Mouse (Mus musculus) heart, embryonic 15.5 days (tissue): ENCODE data around the gene Nek1. TPM values are rescaled to one million over a fixed set of nuclear protein-coding genes. Genes with fewer than 3 reads are reported as not detected.
A peak's percentile ranks its signal among the peaks of the same experiment; 100 is the strongest.

Experiments used
- ATAC-seq: fragments of 200-750 bp; cut with Nextera tagmentation; replicated peaks from 2 replicates; pipeline ENCODE4 v1.8.0; 2017; ENCODE audit warnings: low read depth, moderate TSS enrichment; ENCODE audit not compliant: insufficient number of reproducible peaks, insufficient read depth, low FRiP score
- H3K27ac ChIP-seq: fragments of 300-500 bp; sonication (generic); 2 replicates; pipeline ENCODE4 v1.5.1; 2015; ENCODE audit warnings: mild to moderate bottlenecking, inconsistent platforms
- H3K27me3 ChIP-seq: fragments of 300-500 bp; sonication (generic); 2 replicates; pipeline ENCODE4 v1.6.1; 2015; ENCODE audit warnings: inconsistent platforms
- H3K36me3 ChIP-seq: fragments of 300-500 bp; sonication (generic); 2 replicates; pipeline ENCODE4 v1.6.1; 2015; ENCODE audit warnings: mild to moderate bottlenecking, inconsistent platforms
- H3K4me1 ChIP-seq: fragments of 300-500 bp; sonication (generic); replicated peaks from 2 replicates; pipeline ENCODE4 v1.6.1; 2015; ENCODE audit warnings: inconsistent platforms
- H3K4me2 ChIP-seq: fragments of 300-500 bp; sonication (generic); 2 replicates; pipeline ENCODE4 v1.6.1; 2015; ENCODE audit warnings: inconsistent platforms, mild to moderate bottlenecking, moderate library complexity
- H3K4me3 ChIP-seq: fragments of 300-500 bp; sonication (generic); 2 replicates; pipeline ENCODE4 v1.5.1; 2015; ENCODE audit warnings: mild to moderate bottlenecking, inconsistent platforms
- H3K9ac ChIP-seq: fragments of 300-500 bp; sonication (generic); 2 replicates; pipeline ENCODE4 v1.6.1; 2015; ENCODE audit warnings: mild to moderate bottlenecking, inconsistent platforms
- H3K9me3 ChIP-seq: fragments of 300-500 bp; sonication (generic); replicated peaks from 2 replicates; pipeline ENCODE4 v1.6.1; 2016; ENCODE audit warnings: inconsistent platforms
- WGBS: fragments of 180-500 bp; shearing (Covaris S2); methylation state at CpG from one replicate; pipeline ENCODE4 v1.1.7; 2015; ENCODE audit warnings: mixed read lengths; 5-methylcytosine and 5-hydroxymethylcytosine counted together
- polyA plus RNA-seq: library from polyadenylated mRNA; unstranded; fragments of >200 nt; fragmentation: Nextera tagmentation; extraction: Ambion mirVana; gene quantifications from 2 replicates; pipeline ENCODE4 v1.2.1, GENCODE M21; 2015

Nek1 gene
- 11.9 and 13.0 TPM in 2 replicates for polyA plus RNA-seq

DNA sequence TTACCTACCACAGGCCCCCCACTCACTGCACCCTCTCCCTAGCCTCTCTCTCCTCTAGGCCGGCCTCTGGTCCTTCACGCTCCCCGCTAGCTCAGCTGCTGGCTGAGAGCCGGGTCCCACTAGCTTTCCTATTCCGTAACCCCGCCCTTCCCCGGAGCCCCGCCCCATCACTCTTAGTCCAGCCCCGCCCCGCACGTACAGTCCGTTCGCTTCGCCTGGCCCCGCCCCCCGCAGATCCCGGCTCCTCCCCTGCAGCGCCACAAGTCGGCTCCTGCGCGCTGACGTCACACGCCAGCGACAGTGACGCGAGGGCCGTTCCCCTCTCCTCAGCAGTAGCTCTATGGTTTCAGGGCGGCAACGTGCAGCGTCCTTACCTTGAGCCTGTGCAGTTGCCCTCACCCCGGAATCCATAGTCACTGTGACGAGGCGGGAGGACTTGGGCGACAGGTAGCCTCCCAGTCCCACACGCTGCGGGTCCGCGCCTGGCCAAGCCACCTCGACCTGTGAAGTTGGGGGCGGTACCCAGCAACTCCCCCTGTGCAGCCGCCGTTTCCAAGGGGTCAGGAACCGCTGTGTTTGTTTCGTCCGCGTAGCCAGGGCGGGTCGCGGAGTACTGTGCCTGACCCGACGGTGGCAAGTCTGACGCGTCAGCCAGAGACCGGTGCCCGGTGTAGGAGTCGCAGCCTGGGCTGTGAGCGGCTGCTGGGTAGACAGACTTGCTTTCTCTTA is at the start of gene Nek1:
Gene Nek1 (plus strand): TSS at position 286 of the 729 bp plus-strand sequence.
- under 1% methylated on average over 57 of the region's 57 CpGs for WGBS
- Histone ChIP-seq H3K36me3 (no peaks in the 10 kb centered on the region), H3K27ac (peak within 1 kb of the TSS; percentile 97), H3K9me3 (no peaks in the 10 kb centered on the region), H3K4me3 (peak within 1 kb of the TSS; percentile 92), H3K4me2 (peak within 1 kb of the TSS; percentile 72), H3K4me1 (peaks cover 8% of the 10 kb centered on the region), H3K9ac (peak within 1 kb of the TSS; percentile 84), H3K27me3 (no peaks in the 10 kb centered on the region)
- peak; percentile 94 for ATAC-seq

DNA sequence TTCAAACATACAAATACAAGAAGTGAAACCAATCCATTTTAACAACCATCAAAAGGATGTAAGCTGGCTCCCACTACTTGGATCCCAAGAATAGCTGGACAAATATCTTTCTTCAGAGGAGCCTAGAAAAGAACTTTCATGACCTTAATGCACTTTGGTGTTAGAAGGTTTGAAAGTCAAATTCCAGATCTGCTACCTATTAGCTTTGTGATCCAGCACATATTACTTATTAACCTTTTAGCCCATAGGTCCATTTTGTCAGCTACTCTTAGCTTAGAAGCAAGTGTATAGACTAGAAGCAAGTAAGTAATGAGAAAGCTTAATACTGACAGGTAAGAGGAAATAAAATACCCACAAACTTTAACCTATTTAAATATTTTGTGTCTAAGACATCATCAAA is 45.5 kb upstream of the Nek1 start:
- Histone ChIP-seq H3K27ac (no peak overlapping the region), H3K4me3 (no peak overlapping the region), H3K9ac (no peak overlapping the region), H3K4me2 (no peak overlapping the region), H3K27me3 (no peaks in the 10 kb centered on the region), H3K36me3 (no peaks in the 10 kb centered on the region), H3K9me3 (no peaks in the 10 kb centered on the region), H3K4me1 (peaks cover 17% of the 10 kb centered on the region)
- no peak for ATAC-seq

DNA sequence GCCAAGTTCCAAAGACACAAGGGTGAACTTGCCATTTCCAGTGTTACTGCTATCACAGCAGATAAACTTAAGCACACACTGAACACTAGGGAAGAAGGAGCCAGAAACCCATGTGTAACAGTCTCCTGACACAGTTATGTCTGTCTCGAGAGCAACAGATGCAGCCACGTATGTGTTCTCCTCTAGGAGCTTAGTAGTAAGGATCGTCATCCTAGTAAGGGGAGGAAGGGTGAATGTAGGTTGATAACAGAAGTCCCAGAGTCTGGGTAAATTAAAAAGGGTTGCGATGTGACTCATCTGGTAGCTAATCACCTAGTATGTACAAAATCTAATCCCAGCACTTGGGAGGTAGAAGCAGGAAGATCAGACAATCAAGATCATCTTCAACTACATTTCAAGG is 43.1 kb upstream of the Nek1 start:
- Histone ChIP-seq H3K27me3 (no peaks in the 10 kb centered on the region), H3K27ac (peak overlapping the region; percentile 56), H3K36me3 (no peaks in the 10 kb centered on the region), H3K4me3 (no peak overlapping the region), H3K9me3 (no peaks in the 10 kb centered on the region), H3K4me2 (peak overlapping the region; percentile 36), H3K4me1 (peaks cover 21% of the 10 kb centered on the region), H3K9ac (peak overlapping the region; percentile 17; the same call in 1 of the 2 replicates)
- 48% methylated on average over 4 of the region's 4 CpGs for WGBS
- no peak for ATAC-seq

DNA sequence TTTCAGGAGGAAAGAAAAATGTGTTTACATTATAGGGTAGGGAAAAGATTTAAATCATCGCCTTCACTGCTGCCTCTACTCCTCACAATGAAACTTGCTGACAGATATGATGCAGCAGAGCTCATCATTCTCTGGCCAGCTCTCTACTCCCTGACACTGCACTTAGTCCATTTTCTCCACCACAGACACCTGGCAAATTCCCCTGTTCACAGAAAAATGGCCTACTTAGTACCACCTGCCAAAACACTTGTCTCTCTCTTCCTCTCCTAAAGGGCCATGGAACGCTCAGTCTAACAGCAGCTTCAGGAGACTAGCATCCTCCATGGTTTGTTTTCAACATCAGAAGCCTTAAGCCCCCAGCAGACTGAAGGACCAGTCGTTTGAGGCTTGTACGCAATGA is 41.7 kb upstream of the Nek1 start:
- 62% methylated on average over 4 of the region's 4 CpGs for whole genome bisulfite sequencing
- Histone ChIP-seq H3K9ac (no peak overlapping the region), H3K9me3 (no peaks in the 10 kb centered on the region), H3K4me3 (no peak overlapping the region), H3K4me1 (peaks cover 21% of the 10 kb centered on the region), H3K27me3 (no peaks in the 10 kb centered on the region), H3K4me2 (no peak overlapping the region), H3K27ac (no peak overlapping the region), H3K36me3 (no peaks in the 10 kb centered on the region)
- ATAC-seq: no peak

DNA sequence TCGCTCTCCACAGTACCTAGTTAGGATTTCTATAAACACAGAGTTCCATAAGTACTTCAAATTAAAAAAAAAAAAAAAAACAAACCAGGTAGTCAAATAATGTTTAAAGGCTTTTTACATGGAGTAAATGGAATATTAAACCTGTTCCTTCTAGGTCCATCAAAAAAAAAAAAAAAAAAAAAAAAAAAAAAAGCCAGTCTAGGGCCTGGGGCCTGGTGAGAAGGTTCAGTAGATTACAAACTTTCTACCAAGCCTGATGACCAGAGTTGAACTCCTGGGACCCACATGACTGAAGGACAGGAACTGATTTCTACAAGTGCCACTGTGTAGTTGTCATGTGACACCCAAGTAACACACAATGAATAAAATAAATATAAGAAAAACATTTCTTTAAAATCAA is 41.2 kb upstream of the Nek1 start:
- Histone ChIP-seq H3K27me3 (no peaks in the 10 kb centered on the region), H3K4me3 (no peak overlapping the region), H3K4me2 (no peak overlapping the region), H3K9me3 (no peaks in the 10 kb centered on the region), H3K27ac (no peak overlapping the region), H3K36me3 (no peaks in the 10 kb centered on the region), H3K9ac (no peak overlapping the region), H3K4me1 (peaks cover 21% of the 10 kb centered on the region)
- no peak for ATAC-seq
- WGBS: 100% methylated on average over 1 of the region's 1 CpGs

DNA sequence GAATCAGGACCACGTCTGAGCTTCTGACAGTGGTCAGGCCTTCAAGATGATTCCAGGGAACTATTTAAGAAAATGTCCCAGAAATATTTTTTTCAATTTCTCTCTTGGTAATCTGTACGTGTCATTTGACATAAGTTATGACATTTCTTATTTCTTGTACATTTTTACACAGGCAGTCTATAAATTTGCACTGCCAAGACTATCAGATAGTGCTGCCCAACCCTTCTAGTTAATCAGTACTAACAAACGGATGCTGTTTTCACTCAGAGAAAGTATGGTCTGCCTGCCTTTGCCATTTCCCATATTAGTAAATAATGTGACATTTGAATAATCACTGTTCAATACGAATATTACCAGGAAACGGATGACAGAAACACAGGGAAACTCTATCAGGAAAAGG is 40.2 kb upstream of the Nek1 start:
- WGBS: 54% methylated on average over 5 of the region's 5 CpGs
- 0 out of 2 replicates have a peak overlapping the region, but pooled peaks have one; percentile 27 for H3K27ac ChIP-seq

DNA sequence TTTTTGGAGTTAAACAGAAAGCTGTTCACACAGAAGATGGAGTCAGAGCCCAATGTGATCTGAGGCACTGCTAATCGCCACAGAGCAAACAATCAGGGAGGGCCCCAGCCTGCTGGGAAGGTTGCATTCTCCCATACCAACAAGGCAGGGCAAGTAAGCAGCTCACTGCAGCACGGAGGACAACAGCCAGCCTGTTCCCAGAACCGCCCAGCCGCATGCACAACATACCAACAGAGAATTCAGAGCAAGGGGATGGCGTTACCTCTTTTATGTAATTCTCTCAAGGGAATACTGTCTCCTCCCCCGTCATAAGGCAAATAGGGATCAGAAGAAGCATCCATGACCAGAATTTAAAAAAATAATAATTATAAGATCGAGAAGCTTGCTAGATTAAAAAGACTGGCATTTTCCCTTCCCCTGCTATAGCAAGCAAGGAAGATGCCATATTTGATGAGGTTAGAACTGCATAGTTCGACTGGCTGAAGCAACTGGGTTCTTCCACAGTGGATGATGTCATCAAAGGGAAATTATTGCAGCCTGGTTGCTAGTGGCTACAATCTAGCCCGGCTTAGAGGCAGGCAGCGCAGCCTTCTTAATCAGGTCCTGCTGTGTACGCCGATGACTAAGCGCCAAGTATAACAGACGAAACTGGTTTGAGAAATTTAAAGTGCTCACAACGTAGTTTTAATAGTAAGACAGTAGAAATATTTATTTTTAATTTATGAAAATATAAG is 38.5 kb upstream of the Nek1 start:
- H3K9me3 ChIP-seq: no peaks in the 10 kb centered on the region
- H3K27ac ChIP-seq: peak overlapping the region; percentile 98
- 4% methylated on average over 15 of the region's 15 CpGs for WGBS
- peak overlapping the region; percentile 57 for H3K4me3 ChIP-seq
- H3K4me1 ChIP-seq: peaks cover 21% of the 10 kb centered on the region
- peak overlapping the region; percentile 59 for H3K9ac ChIP-seq
- H3K4me2 ChIP-seq: peak overlapping the region; percentile 70
- H3K27me3 ChIP-seq: no peaks in the 10 kb centered on the region
- ATAC-seq: peak; percentile 99
- no peaks in the 10 kb centered on the region for H3K36me3 ChIP-seq

More for the DNA sequence above, 40.2 kb upstream of the Nek1 start:
- Histone ChIP-seq H3K36me3 (no peaks in the 10 kb centered on the region), H3K4me1 (peaks cover 21% of the 10 kb centered on the region), H3K9ac (no peak overlapping the region), H3K27me3 (no peaks in the 10 kb centered on the region), H3K9me3 (no peaks in the 10 kb centered on the region), H3K4me3 (0 out of 2 replicates have a peak overlapping the region, but pooled peaks have one; percentile 7), H3K4me2 (peak overlapping the region; percentile 47)
- ATAC-seq: no peak

DNA sequence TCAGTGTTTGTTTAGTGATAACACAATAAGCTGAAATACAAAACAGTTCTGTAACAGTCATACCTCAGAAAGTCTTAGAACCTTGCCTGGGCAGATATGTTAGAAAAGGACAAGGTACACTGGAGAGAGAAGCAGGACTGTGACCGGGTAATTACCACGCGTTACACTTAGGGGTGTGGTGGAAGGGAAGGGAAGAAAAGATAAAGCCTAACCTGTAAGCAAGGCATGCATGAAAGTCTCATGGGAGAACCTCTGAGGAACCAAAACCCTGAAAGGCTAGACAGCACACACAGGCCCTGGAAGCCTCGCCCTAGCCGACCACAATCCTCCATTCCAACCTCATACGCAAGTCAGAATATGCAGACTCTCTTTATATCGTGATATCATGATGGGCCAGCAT is 36.1 kb upstream of the Nek1 start:
- Histone ChIP-seq H3K27me3 (no peaks in the 10 kb centered on the region), H3K9ac (no peak overlapping the region), H3K27ac (no peak overlapping the region), H3K4me3 (no peak overlapping the region), H3K9me3 (no peaks in the 10 kb centered on the region), H3K36me3 (no peaks in the 10 kb centered on the region), H3K4me1 (peaks cover 13% of the 10 kb centered on the region), H3K4me2 (no peak overlapping the region)
- no peak for ATAC-seq
- WGBS: 80% methylated on average over 7 of the region's 7 CpGs

DNA sequence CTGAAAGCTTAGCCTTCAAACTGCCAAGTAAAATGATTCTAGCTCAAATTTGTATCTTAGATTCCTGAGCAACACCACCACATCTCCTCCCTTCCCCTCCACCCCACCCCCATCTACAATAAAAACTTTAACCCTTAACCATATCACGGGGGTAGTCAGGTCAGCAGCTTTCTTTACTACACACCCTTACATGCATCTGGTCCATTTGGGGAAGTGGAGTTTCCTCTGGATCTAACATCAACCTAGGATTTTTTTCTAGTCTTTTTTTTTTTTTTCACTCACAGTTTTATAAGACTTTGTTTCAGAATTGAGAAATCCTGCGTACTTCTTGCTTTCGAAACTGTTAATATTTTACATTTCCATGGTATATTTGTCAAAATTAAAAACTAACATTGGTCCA is 30.2 kb upstream of the Nek1 start:
- WGBS: 91% methylated on average over 3 of the region's 3 CpGs

DNA sequence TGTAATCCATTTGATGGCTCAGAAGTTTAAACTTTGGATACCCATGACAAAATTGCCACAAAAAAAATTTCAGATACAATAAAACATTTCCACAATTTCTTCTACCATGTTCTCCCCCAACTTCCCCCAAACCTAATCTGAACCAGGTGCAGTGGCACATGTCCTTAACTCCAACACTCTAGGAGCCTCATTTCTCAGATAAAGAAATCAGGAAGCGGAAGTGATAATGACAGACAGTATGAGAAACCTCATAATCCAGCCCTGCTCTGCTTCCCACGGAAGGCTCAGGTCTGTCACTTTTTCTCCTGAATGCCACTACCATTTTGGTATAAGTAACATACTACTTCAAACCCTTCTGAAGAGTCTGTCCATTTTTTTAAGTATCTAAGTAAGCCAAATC is 29.1 kb upstream of the Nek1 start:
- Histone ChIP-seq H3K4me3 (no peak overlapping the region), H3K9ac (no peak overlapping the region), H3K4me2 (no peak overlapping the region), H3K4me1 (peaks cover 21% of the 10 kb centered on the region), H3K36me3 (no peaks in the 10 kb centered on the region), H3K9me3 (no peaks in the 10 kb centered on the region), H3K27ac (no peak overlapping the region), H3K27me3 (no peaks in the 10 kb centered on the region)
- ATAC-seq: no peak
- 57% methylated on average over 2 of the region's 2 CpGs for WGBS

More for the DNA sequence above, 30.2 kb upstream of the Nek1 start:
- no peaks in the 10 kb centered on the region for H3K27me3 ChIP-seq
- H3K36me3 ChIP-seq: no peaks in the 10 kb centered on the region
- no peak overlapping the region for H3K4me3 ChIP-seq
- H3K4me1 ChIP-seq: peaks cover 20% of the 10 kb centered on the region
- no peak overlapping the region for H3K9ac ChIP-seq
- no peak for ATAC-seq
- H3K4me2 ChIP-seq: no peak overlapping the region
- H3K9me3 ChIP-seq: no peaks in the 10 kb centered on the region
- H3K27ac ChIP-seq: no peak overlapping the region

DNA sequence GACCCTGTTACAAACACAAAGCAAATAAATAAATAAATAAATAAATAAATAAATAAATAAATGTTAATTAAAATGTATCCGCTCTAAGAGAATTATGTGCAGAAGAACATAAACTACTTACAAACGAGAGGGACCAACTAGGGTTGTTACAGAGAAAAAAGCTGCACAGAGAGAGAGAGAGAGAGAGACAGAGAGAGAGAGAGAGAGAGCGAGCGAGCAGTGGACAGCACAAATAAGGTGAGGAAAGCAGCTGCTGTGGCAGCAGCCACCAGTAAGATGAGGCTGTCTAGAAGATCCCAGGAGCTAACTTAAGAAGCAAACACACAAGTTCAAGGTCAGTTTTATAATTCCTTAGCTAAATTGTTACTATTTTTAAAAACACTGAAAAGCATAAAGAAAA is 28.5 kb upstream of the Nek1 start:
- H3K4me2 ChIP-seq: no peak overlapping the region
- H3K4me3 ChIP-seq: no peak overlapping the region
- no peak overlapping the region for H3K27ac ChIP-seq
- H3K36me3 ChIP-seq: no peaks in the 10 kb centered on the region
- no peak for ATAC-seq
- H3K9ac ChIP-seq: no peak overlapping the region
- no peaks in the 10 kb centered on the region for H3K27me3 ChIP-seq
- peaks cover 24% of the 10 kb centered on the region for H3K4me1 ChIP-seq
- H3K9me3 ChIP-seq: no peaks in the 10 kb centered on the region
- 66% methylated on average over 4 of the region's 4 CpGs for WGBS
